Mouse (Mus musculus) hindbrain, postnatal 0 days (tissue): ENCODE measurements around the gene Nebl. TPM values are rescaled to one million over a fixed set of nuclear protein-coding genes. Genes with fewer than 3 reads are reported as not detected.

Experiments used
- ATAC-seq: fragments of 200-750 bp; cut with Nextera tagmentation; 2 replicates; pipeline ENCODE4 v1.8.0; 2017; ENCODE audit warnings: mild to moderate bottlenecking, moderate TSS enrichment, moderate library complexity
- DNase-seq: peaks from one replicate; pipeline ENCODE4 v3.0.0-alpha.2; 2015; ENCODE audit warnings: low spot score
- H3K27ac ChIP-seq: fragments of 300-500 bp; sonication (generic); 2 replicates; pipeline ENCODE4 v1.5.1; 2014; ENCODE audit warnings: mild to moderate bottlenecking
- H3K27me3 ChIP-seq: fragments of 300-500 bp; sonication (generic); 2 replicates; pipeline ENCODE4 v1.6.1; 2014; ENCODE audit warnings: low read length, mixed read lengths; ENCODE audit not compliant: insufficient read depth
- H3K36me3 ChIP-seq: fragments of 300-500 bp; sonication (generic); 2 replicates; pipeline ENCODE4 v1.6.1; 2014; ENCODE audit warnings: low read length, mixed read lengths; ENCODE audit not compliant: insufficient read depth
- H3K4me1 ChIP-seq: fragments of 300-500 bp; sonication (generic); 2 replicates; pipeline ENCODE4 v1.6.1; 2014; ENCODE audit warnings: antibody characterized with exemption, low read length, mixed read lengths; ENCODE audit not compliant: insufficient read depth
- H3K4me2 ChIP-seq: fragments of 300-500 bp; sonication (generic); 2 replicates; pipeline ENCODE4 v1.6.1; 2014; ENCODE audit warnings: low read depth, mild to moderate bottlenecking, low read length, moderate library complexity, mixed read lengths
- H3K4me3 ChIP-seq: fragments of 300-500 bp; sonication (generic); 2 replicates; pipeline ENCODE4 v1.5.1; 2014; ENCODE audit warnings: low read length
- H3K9ac ChIP-seq: fragments of 300-500 bp; sonication (generic); replicated peaks from 2 replicates; pipeline ENCODE4 v1.6.1; 2014; ENCODE audit warnings: mild to moderate bottlenecking, low read length, moderate library complexity, mixed read lengths
- H3K9me3 ChIP-seq: fragments of 300-500 bp; sonication (generic); 2 replicates; pipeline ENCODE4 v1.6.1; 2016; ENCODE audit warnings: low read length, mixed read lengths
- CTCF ChIP-seq: IDR thresholded peaks from 2 replicates; pipeline ENCODE4 v1.5.1; 2016; ENCODE audit warnings: antibody characterized with exemption, control low read depth, low read depth
- WGBS: fragments of 180-500 bp; shearing (Covaris S2); extraction: QIAGEN DNeasy Blood & Tissue Kit; methylation state at CpG from one replicate; pipeline ENCODE4 v1.1.7; 2014; 5-methylcytosine and 5-hydroxymethylcytosine counted together
- polyA plus RNA-seq: library from polyadenylated mRNA; unstranded; fragments of >200 nt; fragmentation: Nextera tagmentation; extraction: Ambion mirVana; gene quantifications from 2 replicates; pipeline ENCODE4 v1.2.1, GENCODE M21; 2015
- total RNA-seq: library from RNA; depleted of rRNA; stranded (reverse); fragments of >200 nt; gene quantifications from 2 replicates; pipeline ENCODE4 v1.2.3, GENCODE M21; 2014

The Nebl gene
- total and polyA plus RNA-seq, 2 experiments from 2014 or later, result 15.4 to 25.8 TPM

- no peak for DNase-seq
- Histone ChIP-seq H3K9me3 (no peaks in the 10 kb centered on the region), H3K4me3 (no peak overlapping the region), H3K4me1 (no peaks in the 10 kb centered on the region), H3K27me3 (no peaks in the 10 kb centered on the region), H3K9ac (no peak overlapping the region), H3K36me3 (no peaks in the 10 kb centered on the region), H3K4me2 (no peak overlapping the region), H3K27ac (no peak overlapping the region)
- 81% methylated on average over 12 of the region's 12 CpGs for WGBS
- no peak for ATAC-seq
- TF ChIP-seq CTCF, result no peak
Measured at GRCm38 (mm10) chr2:17723268-17724019, 7.8 kb downstream of the Nebl start.

GRCm38 (mm10) chr2:17721177-17721715 lies 10.0 kb downstream of the Nebl start:
- Histone ChIP-seq H3K9me3 (no peaks in the 10 kb centered on the region), H3K4me1 (no peaks in the 10 kb centered on the region), H3K9ac (no peak overlapping the region), H3K36me3 (no peaks in the 10 kb centered on the region), H3K27ac (no peak overlapping the region), H3K4me2 (no peak overlapping the region), H3K27me3 (no peaks in the 10 kb centered on the region), H3K4me3 (no peak overlapping the region)
- no peak for ATAC-seq
- TF ChIP-seq CTCF, result no peak
- 69% methylated on average over 6 of the region's 6 CpGs for WGBS
- no peak for DNase-seq

- no peak for TF ChIP-seq CTCF
- H3K9me3 ChIP-seq, result no peaks in the 10 kb centered on the region
- no peaks in the 10 kb centered on the region for H3K4me1 ChIP-seq
- no peak overlapping the region for H3K9ac ChIP-seq
- no peak overlapping the region for H3K4me2 ChIP-seq
- H3K36me3 ChIP-seq, result no peaks in the 10 kb centered on the region
- 79% methylated on average over 1 of the region's 1 CpGs for WGBS
- H3K27ac ChIP-seq, result no peak overlapping the region
- no peak for ATAC-seq
- no peaks in the 10 kb centered on the region for H3K27me3 ChIP-seq
- H3K4me3 ChIP-seq, result no peak overlapping the region
- no peak for DNase-seq
Measured at GRCm38 (mm10) chr2:17718281-17718680, 13.0 kb downstream of the Nebl start.

GRCm38 (mm10) chr2:17717200-17717599 lies 14.1 kb downstream of the Nebl start:
- H3K27me3 ChIP-seq, result no peaks in the 10 kb centered on the region
- H3K4me2 ChIP-seq, result no peak overlapping the region
- H3K36me3 ChIP-seq, result no peaks in the 10 kb centered on the region
- H3K27ac ChIP-seq, result no peak overlapping the region
- DNase-seq, result no peak
- WGBS, result 77% methylated on average over 2 of the region's 2 CpGs
- no peak for ATAC-seq
- no peak for TF ChIP-seq CTCF
- H3K4me1 ChIP-seq, result no peaks in the 10 kb centered on the region
- no peaks in the 10 kb centered on the region for H3K9me3 ChIP-seq
- no peak overlapping the region for H3K9ac ChIP-seq
- no peak overlapping the region for H3K4me3 ChIP-seq

GRCm38 (mm10) chr2:17715149-17715767 lies 16.0 kb downstream of the Nebl start:
- H3K4me1 ChIP-seq, result no peaks in the 10 kb centered on the region
- H3K4me2 ChIP-seq, result no peak overlapping the region
- 81% methylated on average over 9 of the region's 9 CpGs for WGBS
- H3K36me3 ChIP-seq, result no peaks in the 10 kb centered on the region
- DNase-seq, result no peak
- H3K4me3 ChIP-seq, result no peak overlapping the region
- H3K9ac ChIP-seq, result no peak overlapping the region
- no peak overlapping the region for H3K27ac ChIP-seq
- H3K27me3 ChIP-seq, result no peaks in the 10 kb centered on the region
- H3K9me3 ChIP-seq, result no peaks in the 10 kb centered on the region
- TF ChIP-seq CTCF, result no peak
- no peak for ATAC-seq

- H3K9me3 ChIP-seq, result no peaks in the 10 kb centered on the region
- DNase-seq (no peak), ATAC-seq (no peak)
- no peak overlapping the region for H3K9ac ChIP-seq
- H3K4me3 ChIP-seq, result no peak overlapping the region
- H3K27ac ChIP-seq, result no peak overlapping the region
- WGBS, result 68% methylated on average over 14 of the region's 14 CpGs
- H3K36me3 ChIP-seq, result no peaks in the 10 kb centered on the region
- no peak for TF ChIP-seq CTCF
- no peaks in the 10 kb centered on the region for H3K4me1 ChIP-seq
- no peaks in the 10 kb centered on the region for H3K27me3 ChIP-seq
- H3K4me2 ChIP-seq, result no peak overlapping the region
Measured at GRCm38 (mm10) chr2:17714661-17715060, 16.6 kb downstream of the Nebl start.

GRCm38 (mm10) chr2:17714124-17714523 lies 17.1 kb downstream of the Nebl start:
- ATAC-seq (no peak), DNase-seq (no peak)
- H3K4me1 ChIP-seq, result no peaks in the 10 kb centered on the region
- WGBS, result 51% methylated on average over 4 of the region's 4 CpGs
- TF ChIP-seq CTCF, result no peak
- H3K4me3 ChIP-seq, result no peak overlapping the region
- no peaks in the 10 kb centered on the region for H3K9me3 ChIP-seq
- no peaks in the 10 kb centered on the region for H3K27me3 ChIP-seq
- no peaks in the 10 kb centered on the region for H3K36me3 ChIP-seq
- H3K27ac ChIP-seq, result no peak overlapping the region
- H3K9ac ChIP-seq, result no peak overlapping the region
- H3K4me2 ChIP-seq, result no peak overlapping the region
